Mouse (Mus musculus) splenic B cell, adult 2 months (primary cell): ENCODE measurements at regions not wholly inside any gene's neighbourhood (a gene's known extent, or its start where the extent isn't known, plus 50 kb on each side); places are given as distances from the start of the nearest gene placed in this dataset.

ENCODE experiments used
- DNase-seq: peaks from one replicate; pipeline ENCODE4 v3.0.0-alpha.2; 2011; ENCODE audit warnings: low read depth, low spot score
- H3K27me3 ChIP-seq: 2 replicates; pipeline ENCODE4 v1.6.1; 2012; ENCODE audit warnings: mild to moderate bottlenecking, low read length, moderate library complexity, mixed read lengths; ENCODE audit not compliant: control insufficient read depth, poor library complexity, insufficient read depth, severe bottlenecking
- H3K36me3 ChIP-seq: 2 replicates; pipeline ENCODE4 v1.6.1; 2012; ENCODE audit warnings: mild to moderate bottlenecking, low read length, moderate library complexity, mixed read lengths; ENCODE audit not compliant: control insufficient read depth, poor library complexity, insufficient read depth, severe bottlenecking

GRCm38 (mm10) chr15:63648142-63648989 is 196.6 kb downstream of the Gsdmc2 start:
- DNase-seq: no peak
- no peaks in the 10 kb centered on the region for H3K36me3 ChIP-seq
- H3K27me3 ChIP-seq: no peaks in the 10 kb centered on the region

DNA sequence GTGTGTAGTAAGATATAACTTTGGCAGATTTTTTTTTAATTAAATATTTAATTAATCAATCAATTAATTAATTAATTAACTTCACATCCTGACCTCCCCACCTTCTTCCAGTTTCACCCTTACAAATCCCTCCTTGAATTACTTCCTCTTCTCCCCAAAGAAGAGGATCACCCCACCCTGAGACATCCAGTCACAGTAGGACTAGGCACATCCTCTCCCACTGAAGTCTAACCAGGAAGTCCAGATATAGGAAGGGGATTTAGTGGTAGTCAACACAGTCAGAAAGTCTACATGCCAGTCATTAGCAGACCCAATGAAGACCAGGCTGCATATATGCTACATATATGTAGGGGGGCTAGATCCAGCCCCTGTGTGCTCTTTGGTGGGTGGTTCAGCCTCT is 220.2 kb downstream of the Gsdmc2 start:
- DNase-seq: no peak
- Histone ChIP-seq H3K36me3 (no peaks in the 10 kb centered on the region), H3K27me3 (no peaks in the 10 kb centered on the region)

GRCm38 (mm10) chr15:63624249-63624648 is 220.7 kb downstream of the Gsdmc2 start:
- H3K36me3 ChIP-seq: no peaks in the 10 kb centered on the region
- DNase-seq: no peak
- H3K27me3 ChIP-seq: no peaks in the 10 kb centered on the region

GRCm38 (mm10) chr15:63616506-63617208 is 228.3 kb downstream of the Gsdmc2 start:
- Histone ChIP-seq H3K27me3 (no peaks in the 10 kb centered on the region; the same call in 1 of the 2 replicates), H3K36me3 (no peaks in the 10 kb centered on the region)
- DNase-seq: peak; percentile 49

GRCm38 (mm10) chr15:63614191-63614590 is 230.8 kb downstream of the Gsdmc2 start:
- H3K27me3 ChIP-seq: no peaks in the 10 kb centered on the region; the same call in 1 of the 2 replicates
- DNase-seq: no peak
- H3K36me3 ChIP-seq: no peaks in the 10 kb centered on the region

DNA sequence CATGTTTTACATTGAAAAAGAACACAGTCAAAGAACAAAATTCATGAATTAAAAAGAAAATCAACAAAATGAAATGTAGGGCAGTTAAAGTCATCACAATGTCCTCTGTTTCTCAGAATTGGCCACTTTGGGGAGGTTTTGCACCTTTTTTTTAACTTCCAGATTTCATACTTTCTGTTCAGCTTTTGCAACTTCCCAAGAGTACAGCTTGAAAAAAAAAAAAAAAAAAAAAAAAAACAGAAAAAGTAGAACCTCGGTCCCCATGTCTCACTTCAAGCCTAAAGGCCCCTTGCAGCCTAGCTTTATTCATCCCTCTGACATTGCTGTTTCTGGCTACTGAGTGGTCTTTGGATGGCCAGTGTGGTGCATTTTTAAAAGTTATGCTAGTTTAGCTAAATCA is 231.9 kb downstream of the Gsdmc2 start:
- DNase-seq: no peak

GRCm38 (mm10) chr15:63611161-63611560 is 233.8 kb downstream of the Gsdmc2 start:
- DNase-seq: peak; percentile 68
- H3K27me3 ChIP-seq: no peaks in the 10 kb centered on the region; the same call in 1 of the 2 replicates
- H3K36me3 ChIP-seq: no peaks in the 10 kb centered on the region

More for the DNA sequence above, 231.9 kb downstream of the Gsdmc2 start:
- no peaks in the 10 kb centered on the region for H3K36me3 ChIP-seq
- no peaks in the 10 kb centered on the region; the same call in 1 of the 2 replicates for H3K27me3 ChIP-seq

DNA sequence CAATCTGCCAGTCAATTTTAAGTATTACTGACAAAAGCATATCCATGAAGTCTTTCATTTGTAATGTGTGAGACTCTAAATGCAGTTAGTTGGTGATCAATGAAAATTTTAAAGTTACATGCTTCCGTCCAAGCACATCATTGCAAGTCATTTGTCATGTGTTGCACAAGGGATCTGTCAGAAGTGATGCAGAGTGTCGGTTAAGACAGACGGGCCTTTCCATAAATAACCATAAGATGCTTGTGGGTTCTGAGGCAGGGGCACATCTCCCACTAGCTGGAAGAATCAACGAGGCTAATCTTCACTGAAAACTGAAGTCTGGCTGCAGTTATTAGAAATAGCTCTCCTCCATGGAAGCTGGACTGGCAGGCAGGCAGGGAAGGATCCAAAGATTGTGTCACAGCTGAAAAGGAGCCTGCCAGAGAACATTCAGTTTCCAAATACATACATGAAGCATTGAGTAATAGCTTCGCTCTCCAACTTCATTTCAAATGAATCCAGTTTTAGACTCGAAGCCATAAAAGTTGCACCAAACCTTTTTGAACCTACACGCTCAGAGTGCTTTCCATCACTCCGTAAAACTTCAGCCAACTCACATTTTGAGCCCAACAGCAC is 241.8 kb downstream of the Gsdmc2 start:
- DNase-seq: no peak
- Histone ChIP-seq H3K36me3 (no peaks in the 10 kb centered on the region), H3K27me3 (no peaks in the 10 kb centered on the region)

GRCm38 (mm10) chr15:63601543-63601942 is 243.4 kb downstream of the Gsdmc2 start:
- no peaks in the 10 kb centered on the region for H3K27me3 ChIP-seq
- DNase-seq: peak; percentile 63
- H3K36me3 ChIP-seq: no peaks in the 10 kb centered on the region

DNA sequence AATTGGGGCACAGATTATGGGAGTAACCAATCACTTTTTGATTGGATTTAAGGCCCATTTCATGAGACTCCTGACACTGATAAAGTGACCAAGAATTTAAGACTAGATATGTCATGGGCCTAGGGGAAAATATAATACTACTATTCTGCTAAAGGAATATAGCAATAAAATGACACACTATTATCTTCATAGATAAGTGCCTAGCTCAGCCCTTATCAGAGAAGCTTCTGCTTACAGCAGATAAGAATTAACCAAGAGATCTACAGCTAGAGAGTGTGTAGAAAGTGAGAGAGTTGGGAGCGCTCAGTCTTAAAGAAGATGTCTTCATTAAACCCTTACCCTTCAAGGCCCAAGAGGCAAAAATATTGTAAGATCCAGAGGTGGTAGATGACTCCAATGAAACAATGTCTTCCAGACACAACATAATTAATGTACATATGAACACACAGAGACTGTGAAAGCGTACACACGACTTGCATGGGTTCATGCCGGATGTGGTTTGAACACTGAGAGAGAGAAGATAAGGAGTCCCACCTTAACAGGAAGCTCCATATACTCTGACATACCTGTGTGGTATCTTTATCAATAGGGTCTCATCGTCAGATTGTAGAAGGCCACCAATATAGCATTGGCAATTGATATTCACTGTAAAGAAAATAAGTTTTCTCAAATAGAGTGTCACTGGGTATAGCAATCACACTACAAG is 252.1 kb downstream of the Gsdmc2 start:
- DNase-seq: no peak
- no peaks in the 10 kb centered on the region for H3K27me3 ChIP-seq
- no peaks in the 10 kb centered on the region for H3K36me3 ChIP-seq

- DNase-seq: no peak
- Histone ChIP-seq H3K36me3 (no peaks in the 10 kb centered on the region), H3K27me3 (no peaks in the 10 kb centered on the region)
Measured at GRCm38 (mm10) chr15:63559293-63559692, 285.7 kb downstream of the Gsdmc2 start.

DNA sequence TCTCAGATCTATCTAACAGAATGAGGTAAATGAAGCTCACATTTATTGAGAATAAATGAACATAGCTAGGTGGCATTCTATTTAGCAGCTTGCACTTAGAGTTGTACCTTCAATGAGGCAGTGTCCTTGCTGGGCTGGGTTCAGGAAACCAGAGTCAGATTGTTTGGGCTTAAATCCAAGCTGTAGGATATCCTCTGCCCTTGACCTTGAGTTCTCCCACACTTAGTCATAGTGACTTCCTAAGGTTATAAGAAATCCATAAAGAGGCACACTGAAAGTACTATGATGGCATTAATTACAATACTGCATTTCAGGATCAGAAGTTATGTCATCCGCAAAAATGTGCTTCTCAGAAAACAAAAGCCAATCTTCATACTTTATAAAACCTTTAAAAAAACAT is 286.3 kb downstream of the Gsdmc2 start:
- DNase-seq: no peak
- Histone ChIP-seq H3K36me3 (no peaks in the 10 kb centered on the region), H3K27me3 (no peaks in the 10 kb centered on the region)

DNA sequence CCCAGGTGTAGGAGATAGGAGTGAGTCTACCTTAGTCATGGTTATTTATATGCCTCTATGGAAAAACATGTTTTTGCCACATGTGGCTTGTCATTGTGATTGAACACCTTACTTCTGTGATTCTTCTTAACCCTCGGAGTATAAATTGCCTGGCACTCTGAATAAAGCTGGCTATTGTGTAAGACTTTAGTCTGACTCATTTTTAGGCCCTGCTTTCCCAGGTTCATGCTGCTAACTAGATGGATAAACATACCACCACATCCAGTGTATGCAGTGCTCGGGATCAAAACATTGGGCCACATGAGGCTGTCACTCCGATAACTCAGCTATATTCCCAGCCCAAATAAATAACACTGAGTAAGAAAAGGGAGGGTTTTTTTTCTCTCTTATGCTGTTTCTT is 287.2 kb downstream of the Gsdmc2 start:
- no peaks in the 10 kb centered on the region for H3K36me3 ChIP-seq
- no peaks in the 10 kb centered on the region for H3K27me3 ChIP-seq
- no peak for DNase-seq

DNA sequence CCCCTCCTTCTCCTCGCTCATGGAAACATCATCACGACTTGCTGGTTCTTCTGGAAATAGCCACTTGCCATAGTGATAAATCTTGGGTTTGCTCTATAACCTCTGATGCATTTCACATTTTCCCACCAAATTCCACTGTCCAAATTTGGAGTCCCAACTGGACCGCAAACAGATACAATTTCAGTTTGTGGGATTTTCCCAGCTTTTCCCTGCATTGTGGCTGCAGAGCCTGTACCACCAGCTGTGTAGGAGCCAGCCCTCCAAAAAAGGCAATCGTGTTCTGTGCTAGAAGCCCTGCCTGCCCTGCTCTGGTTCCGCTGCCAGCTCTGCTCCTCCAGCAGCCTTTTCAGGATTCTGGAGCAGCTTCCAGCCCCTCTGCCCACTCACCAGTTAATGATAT is 291.4 kb downstream of the Gsdmc2 start:
- no peaks in the 10 kb centered on the region for H3K27me3 ChIP-seq
- H3K36me3 ChIP-seq: no peaks in the 10 kb centered on the region
- no peak for DNase-seq
